ENCODE assay signal across 8 mouse cellular contexts in genomic region chr1:162570931-162571601, GRCm38 (mm10). TPM values are rescaled to one million over a fixed set of nuclear protein-coding genes. Genes with fewer than 3 reads are reported as not detected.
DNase-seq lines count a peak whose midpoint lies in the region; ATAC-seq lines count a peak whose summit lies in the region.

No protein-coding gene starts in this region.

- no peaks in the 10 kb centered on the region; the same call in 1 of the 2 replicates for H3K9me3 ChIP-seq in erythroblast, embryonic 14.5 days (ENCODE audit: control insufficient read depth, low read length)
- H3K9me3 ChIP-seq in hindbrain, embryonic 13.5 days = no peaks in the 10 kb centered on the region
- no peaks in the 10 kb centered on the region for H3K9me3 ChIP-seq in stomach, embryonic 14.5 days (ENCODE audit: control insufficient read depth, low read depth, low read length)

- H3K27me3 ChIP-seq in erythroblast, embryonic 14.5 days (ENCODE audit: control insufficient read depth) = peaks cover 8% of the 10 kb centered on the region
- H3K27me3 ChIP-seq in hindbrain, embryonic 13.5 days = no peaks in the 10 kb centered on the region
- no peaks in the 10 kb centered on the region for H3K27me3 ChIP-seq in stomach, embryonic 14.5 days (ENCODE audit: control insufficient read depth, insufficient read depth, low read length)

- no peak for ATAC-seq in hindbrain, embryonic 13.5 days (ENCODE audit: low FRiP score)
- ATAC-seq in stomach, embryonic 14.5 days (ENCODE audit: insufficient number of reproducible peaks, insufficient read depth, low FRiP score, low read depth) = peak; percentile 5; the same call in 1 of the 2 replicates

- DNase-seq in gastrocnemius, adult 18-20 months (ENCODE audit: low spot score) = peak; percentile 37
- no peak for DNase-seq in gastrocnemius, postnatal 25 days
- peak; percentile 58 for DNase-seq in NIH3T3 (ENCODE audit: low read depth)
- DNase-seq in left cerebral cortex, postnatal 25 days (ENCODE audit: low spot score in 2 of 2) = peak; percentile 71 to 88
- DNase-seq in mesoderm, embryonic 11.5 days (ENCODE audit: low read depth, low spot score) = peak; percentile 27

- H3K4me3 ChIP-seq in erythroblast, embryonic 14.5 days (replicated peaks) = peak overlapping the region; percentile 76
- peak overlapping the region; percentile 79 for H3K4me3 ChIP-seq in hindbrain, embryonic 13.5 days
- peak overlapping the region; percentile 74 for H3K4me3 ChIP-seq in stomach, embryonic 14.5 days (ENCODE audit: low read depth, low read length)

- peak overlapping the region; percentile 89 for H3K9ac ChIP-seq in hindbrain, embryonic 13.5 days
- H3K9ac ChIP-seq in stomach, embryonic 14.5 days (replicated peaks; ENCODE audit: low read depth, low read length) = peak overlapping the region; percentile 78

- H3K36me3 ChIP-seq in erythroblast, embryonic 14.5 days (ENCODE audit: control insufficient read depth) = peaks cover 6% of the 10 kb centered on the region
- H3K36me3 ChIP-seq in hindbrain, embryonic 13.5 days = peaks cover 17% of the 10 kb centered on the region
- H3K36me3 ChIP-seq in stomach, embryonic 14.5 days (ENCODE audit: control insufficient read depth, insufficient read depth, low read length) = peaks cover 8% of the 10 kb centered on the region; the same call in 1 of the 2 replicates

- peak overlapping the region; percentile 95 for H3K27ac ChIP-seq in hindbrain, embryonic 13.5 days
- peak overlapping the region; percentile 71 for H3K27ac ChIP-seq in stomach, embryonic 14.5 days (ENCODE audit: low read length)

- intact Hi-C loops in left cerebral cortex, postnatal 25 days (cut with DNase I) = loop anchor here (1.0 kb wide), 1 partner anchor 23 kb away; the partner anchor contains the start of gene Mettl13

- WGBS in hindbrain, embryonic 13.5 days = under 1% methylated on average over 46 of the region's 46 CpGs
- under 1% methylated on average over 46 of the region's 46 CpGs for WGBS in stomach, embryonic 14.5 days

- peaks cover 23% of the 10 kb centered on the region for H3K4me1 ChIP-seq in erythroblast, embryonic 14.5 days (ENCODE audit: control insufficient read depth)
- H3K4me1 ChIP-seq in hindbrain, embryonic 13.5 days (replicated peaks) = peaks cover 15% of the 10 kb centered on the region
- H3K4me1 ChIP-seq in stomach, embryonic 14.5 days (ENCODE audit: control insufficient read depth, insufficient read depth, low read length) = no peaks in the 10 kb centered on the region

- H3K4me2 ChIP-seq in hindbrain, embryonic 13.5 days = peak overlapping the region; percentile 62
- peak overlapping the region; percentile 55 for H3K4me2 ChIP-seq in stomach, embryonic 14.5 days (replicated peaks; ENCODE audit: low read depth, low read length)

RNA-seq across cellular contexts. Expression of gene Vamp4, which starts 0.8 kb away (rescaled TPM):
- 10 to 100 TPM; 16.8 to 20.9 TPM for total RNA-seq in gastrocnemius, adult 18-20 months (2021)
- total RNA-seq in gastrocnemius, postnatal 25 days (2021) = 10 to 100 TPM; 15.7 to 16.9 TPM
- 0.03 and 0.04 TPM in 2 replicates for polyA plus RNA-seq in erythroblast, embryonic 14.5 days (2012)
- polyA plus RNA-seq in hindbrain, embryonic 13.5 days (2015; fragmentation: Nextera tagmentation; extraction: Ambion mirVana) = 76.0 and 77.9 TPM in 2 replicates
- 100 to 1,000 TPM; 111 TPM for total RNA-seq in left cerebral cortex, postnatal 25 days (2021)
- 55.8 and 63.0 TPM in 2 replicates for polyA plus RNA-seq in stomach, embryonic 14.5 days (2014; fragmentation: Nextera tagmentation; extraction: Ambion mirVana)

RNA-seq across cellular contexts. Expression of gene Mettl13, which starts 22.7 kb away (rescaled TPM):
- total RNA-seq in gastrocnemius, adult 18-20 months (2021) = 1 to 10 TPM; 7.1 to 8.5 TPM
- total RNA-seq in gastrocnemius, postnatal 25 days (2021) = 1 to 10 TPM; 5.5 to 6.5 TPM
- 0.12 and 0.25 TPM in 2 replicates for polyA plus RNA-seq in erythroblast, embryonic 14.5 days (2012)
- polyA plus RNA-seq in hindbrain, embryonic 13.5 days (2015; fragmentation: Nextera tagmentation; extraction: Ambion mirVana) = 18.3 and 19.1 TPM in 2 replicates
- total RNA-seq in left cerebral cortex, postnatal 25 days (2021) = 10 to 100 TPM; 10.5 to 10.7 TPM
- polyA plus RNA-seq in stomach, embryonic 14.5 days (2014; fragmentation: Nextera tagmentation; extraction: Ambion mirVana) = 15.7 and 16.1 TPM in 2 replicates

Comparison
In these comparisons a context has a peak if more than half of its experiments do, and no peak if none do; other contexts are left out.
1. RNA of gene Vamp4, which starts 0.8 kb away (total RNA-seq): 111 TPM in left cerebral cortex, postnatal 25 days; 16.8 to 20.9 TPM in gastrocnemius, adult 18-20 months and 15.7 to 16.9 TPM in gastrocnemius, postnatal 25 days; every median in the first group is over 4 times any median in the second.
2. Peak in every context shown above with its lines, with median percentiles within 50 percentile points of each other: H3K4me3 ChIP-seq.